Mouse (Mus musculus): ENCODE measurements around the gene Lcmt1.

GRCm38 (mm10) chr7:123385693-123386407 is 16.3 kb downstream of the Lcmt1 start:
- no peak for TF ChIP-seq CTCF (IDR thresholded peaks at IDR 0.05; ENCODE audit: low read depth, low read length)
- TF ChIP-seq POLR2A (IDR thresholded peaks at IDR 0.05; ENCODE audit: extremely low read depth, insufficient read depth, low read length): no peak
